Mouse (Mus musculus) heart, postnatal 10 days (tissue): ENCODE measurements around the gene Slc28a3. TPM values are rescaled to one million over a fixed set of nuclear protein-coding genes. Genes with fewer than 3 reads are reported as not detected.

Source experiments
- DNase-seq, 2 experiments: peaks; one replicate each; pipeline ENCODE4 v3.0.0; 2021
- intact Hi-C: fragments of 180-260 bp; cut with DNase I; formaldehyde crosslinking; loops from one replicate; pipeline ENCODE4 v1.15.1; 2025
- total RNA-seq, 2 experiments: library from RNA; stranded (reverse); gene quantifications; 2 replicates each; pipeline ENCODE4 v1.2.3; 2021

Gene Slc28a3
- total RNA-seq, 2 experiments from 2014 or later = not detected

DNA sequence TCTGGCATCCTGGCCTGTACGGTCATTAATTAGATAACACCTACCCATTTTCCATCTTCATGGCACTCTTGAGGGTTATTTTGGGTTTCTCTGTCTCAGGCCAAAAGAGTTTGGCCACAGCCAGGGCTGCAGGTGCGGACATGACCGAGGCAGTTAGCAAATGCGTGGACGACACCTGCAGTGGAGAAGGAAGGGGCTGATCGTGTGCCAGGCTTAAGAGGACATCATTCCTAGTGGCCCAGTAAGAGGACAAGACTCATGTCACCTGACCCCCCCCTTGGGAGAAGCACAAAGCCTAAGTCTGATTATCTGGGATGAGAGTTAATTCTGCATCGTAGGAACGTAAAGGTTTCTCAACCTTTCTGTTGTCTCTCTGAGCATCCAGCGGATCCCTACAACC lies 44.5 kb downstream of the Slc28a3 start:
- intact Hi-C loops = no loop called here
- no peak for DNase-seq

DNA sequence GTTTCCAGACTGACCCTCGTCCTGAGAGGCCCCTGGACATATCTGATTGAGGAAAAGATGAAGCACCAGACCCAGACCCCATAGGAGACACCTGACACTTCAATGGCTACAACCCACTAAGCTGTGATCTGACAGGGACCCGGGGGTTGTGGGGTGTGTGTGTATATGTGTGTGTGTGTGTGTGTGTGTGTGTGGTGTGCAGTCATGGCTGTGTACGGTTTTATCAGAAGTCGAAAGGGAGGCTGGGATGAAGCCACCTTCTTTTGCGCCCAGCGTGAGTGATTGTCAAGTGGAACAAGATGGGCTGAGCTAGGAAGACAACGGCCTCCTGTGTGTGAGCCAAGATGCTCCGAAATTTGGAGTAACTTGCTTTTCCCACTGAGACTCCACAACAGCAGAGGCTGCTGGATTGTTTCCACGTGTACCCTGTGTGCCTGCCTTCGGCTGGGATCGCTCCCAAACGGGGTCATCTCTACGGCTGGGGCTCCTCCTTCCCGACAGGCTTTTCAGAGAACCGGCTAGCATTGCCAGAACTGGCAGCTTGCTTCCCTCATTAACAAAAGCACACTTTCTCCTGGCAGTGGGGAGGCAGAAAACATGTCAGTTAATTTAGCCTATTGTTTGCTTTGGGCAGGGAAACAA lies 50.1 kb downstream of the Slc28a3 start:
- DNase-seq = peak in 1 of 2 experiments; percentile 10
- intact Hi-C loops = no loop called here

DNA sequence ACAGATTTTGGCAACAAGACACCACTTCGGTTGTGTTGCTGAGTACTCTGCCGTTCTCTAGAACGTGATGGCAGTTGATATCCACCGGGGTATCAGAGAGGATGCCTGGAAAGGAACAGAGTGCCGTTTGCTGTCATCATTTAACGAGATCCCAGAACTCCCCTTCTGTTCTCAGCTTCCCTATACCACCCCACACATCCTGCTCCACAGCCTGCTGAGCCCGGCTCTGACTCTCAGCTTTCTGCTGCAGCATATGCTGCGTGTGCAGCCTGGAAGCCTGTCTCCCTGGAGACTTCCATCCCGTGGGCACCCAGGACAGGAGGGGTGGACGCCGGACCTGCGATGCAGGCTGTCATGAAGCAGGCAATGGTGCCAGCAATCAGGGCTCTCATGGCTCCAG lies 52.5 kb downstream of the Slc28a3 start:
- DNase-seq = no peak
- intact Hi-C loops = no loop called here

DNA sequence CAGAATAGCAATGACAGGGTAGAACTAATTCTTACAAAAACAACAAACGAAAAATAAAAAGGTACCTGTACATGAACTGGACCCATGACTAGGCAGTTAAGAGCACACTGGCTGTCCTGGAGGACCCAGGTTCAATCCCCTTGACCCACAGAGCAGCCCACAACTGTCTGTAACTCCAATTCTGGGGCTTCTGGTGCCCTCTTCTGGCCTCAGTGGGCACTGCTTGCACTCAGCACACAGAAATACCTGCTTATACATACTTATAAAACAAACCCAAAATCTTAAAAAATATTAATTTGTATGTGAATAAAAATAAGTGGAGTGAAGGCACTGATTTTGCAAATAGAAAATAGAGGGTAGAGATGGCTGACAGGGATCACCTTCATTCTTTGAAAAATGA lies 54.7 kb downstream of the Slc28a3 start:
- intact Hi-C loops = no loop called here
- DNase-seq = peak in 1 of 2 experiments; percentile 6

DNA sequence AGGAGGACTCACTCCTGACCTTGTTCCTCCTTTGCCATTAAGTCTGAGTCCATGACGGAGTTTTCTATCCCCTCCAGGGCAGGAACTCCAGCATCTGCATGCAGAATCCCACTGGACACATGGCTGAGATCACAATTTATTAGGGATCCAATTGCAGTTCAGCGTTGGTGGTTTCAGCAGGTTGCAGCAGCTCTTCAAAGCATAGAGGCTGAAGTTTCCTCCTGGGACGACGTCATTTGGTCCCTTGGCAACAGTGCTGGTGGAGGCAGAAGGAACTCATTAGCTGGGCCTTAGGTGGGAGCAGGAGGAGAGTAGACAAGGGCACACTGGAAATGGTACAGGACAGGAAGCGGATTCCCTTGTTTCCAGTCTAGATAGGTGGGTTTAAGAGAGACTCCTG lies 55.1 kb downstream of the Slc28a3 start:
- intact Hi-C loops = no loop called here
- DNase-seq = no peak

DNA sequence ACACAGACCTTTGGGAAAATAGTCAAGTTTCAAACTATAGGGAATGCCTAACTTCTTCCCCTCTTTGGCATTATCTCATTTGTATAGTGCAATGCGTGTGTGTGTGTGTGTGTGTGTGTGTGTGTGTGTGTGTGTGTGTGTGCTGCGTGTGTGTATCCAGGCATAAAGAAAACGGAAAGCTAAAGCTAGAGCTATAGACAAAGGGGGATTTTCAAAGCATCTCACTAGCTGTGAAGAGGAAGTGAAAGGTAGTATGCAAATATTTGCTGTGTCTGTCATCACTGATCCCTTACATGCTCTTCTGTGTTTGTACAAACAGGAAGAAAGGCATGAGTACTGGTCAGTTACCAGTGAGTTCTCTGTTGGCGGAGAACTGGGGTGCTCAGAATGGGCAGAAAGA lies 58.8 kb downstream of the Slc28a3 start:
- intact Hi-C loops = no loop called here
- no peak for DNase-seq

DNA sequence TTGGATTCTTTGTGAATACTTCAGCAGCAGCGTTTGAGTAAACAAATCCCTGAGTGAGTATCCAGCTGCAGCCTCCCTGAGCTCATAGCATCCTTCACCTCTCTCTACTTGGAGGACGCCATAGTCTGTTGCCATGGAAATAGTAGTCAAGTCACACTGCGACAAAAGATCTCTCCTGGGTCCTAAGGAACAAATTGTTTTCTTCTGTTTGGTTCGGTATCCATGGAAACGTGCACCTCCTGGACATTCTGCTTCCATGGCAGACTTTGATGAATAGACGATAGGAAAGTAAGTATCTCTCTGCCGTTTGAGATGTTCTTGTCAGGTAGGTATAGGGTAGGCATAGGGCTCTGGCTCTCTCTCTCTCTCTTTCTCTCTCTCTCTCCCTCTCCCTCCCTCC lies 63.1 kb downstream of the Slc28a3 start:
- DNase-seq = no peak
- intact Hi-C loops = no loop called here

DNA sequence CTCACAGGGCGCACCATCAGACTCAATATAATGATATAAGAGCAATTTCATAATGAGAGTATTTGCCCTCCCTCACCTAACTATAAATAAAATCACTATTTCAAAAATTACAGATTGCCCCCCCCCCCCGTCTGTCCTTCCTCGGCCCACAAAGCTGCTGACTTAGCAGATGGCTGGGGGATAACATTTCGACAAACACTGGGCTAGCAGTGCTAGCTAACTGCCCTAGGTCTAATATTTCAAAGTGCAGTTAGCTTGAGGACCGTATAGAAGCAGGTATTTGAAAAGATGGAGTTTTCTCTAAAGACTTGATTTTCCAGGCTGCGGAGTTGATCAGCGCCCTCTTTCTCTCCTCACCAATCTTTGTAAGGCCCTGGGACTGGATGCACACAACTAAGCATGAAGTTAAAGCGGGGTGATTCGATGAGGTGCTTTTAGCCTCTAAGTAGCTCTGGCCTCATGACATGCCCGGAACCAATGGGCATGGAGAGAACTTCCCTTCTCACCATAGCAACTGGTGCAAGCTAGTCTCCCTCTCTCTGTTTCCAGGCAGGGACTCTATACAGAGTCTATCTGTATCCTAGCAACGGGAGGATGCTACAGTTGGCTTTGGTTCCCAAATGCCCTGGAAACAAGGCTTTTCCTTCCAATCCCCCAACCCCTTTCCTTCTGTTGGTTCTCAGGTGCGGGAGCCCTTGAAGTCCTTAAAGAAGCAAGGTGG lies 66.8 kb downstream of the Slc28a3 start:
- no peak for DNase-seq
- intact Hi-C loops = loop anchor here (1.0 to 5.0 kb wide), 4 partner anchors 142 to 387 kb away; partner anchors contain the start of genes 2210016F16Rik, Hnrnpk, Idnk and Rmi1

DNA sequence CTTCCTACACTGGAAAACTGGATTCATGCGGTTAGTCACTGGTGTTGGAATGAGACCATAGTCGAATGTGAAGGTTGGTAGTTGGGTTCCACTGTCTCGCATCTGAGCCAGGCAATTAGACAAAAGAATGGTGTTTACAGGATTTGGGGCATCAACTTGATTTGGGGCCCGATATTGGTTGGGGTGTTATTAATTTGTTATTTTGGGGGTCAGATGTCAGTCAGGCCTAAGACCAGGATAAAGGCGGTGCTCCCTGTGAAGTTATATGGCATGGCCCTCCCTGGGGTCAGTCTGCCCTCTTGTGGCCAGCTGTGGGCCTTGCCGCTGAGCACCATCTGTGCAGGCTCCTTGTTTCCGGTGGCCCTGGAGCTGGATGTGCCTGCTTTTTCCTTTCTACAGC lies 67.6 kb downstream of the Slc28a3 start:
- intact Hi-C loops = loop anchor here (1.0 to 5.0 kb wide), 4 partner anchors 141 to 386 kb away; partner anchors contain the start of genes 2210016F16Rik, Hnrnpk, Idnk and Rmi1
- peak; percentile 83 to 90 for DNase-seq

DNA sequence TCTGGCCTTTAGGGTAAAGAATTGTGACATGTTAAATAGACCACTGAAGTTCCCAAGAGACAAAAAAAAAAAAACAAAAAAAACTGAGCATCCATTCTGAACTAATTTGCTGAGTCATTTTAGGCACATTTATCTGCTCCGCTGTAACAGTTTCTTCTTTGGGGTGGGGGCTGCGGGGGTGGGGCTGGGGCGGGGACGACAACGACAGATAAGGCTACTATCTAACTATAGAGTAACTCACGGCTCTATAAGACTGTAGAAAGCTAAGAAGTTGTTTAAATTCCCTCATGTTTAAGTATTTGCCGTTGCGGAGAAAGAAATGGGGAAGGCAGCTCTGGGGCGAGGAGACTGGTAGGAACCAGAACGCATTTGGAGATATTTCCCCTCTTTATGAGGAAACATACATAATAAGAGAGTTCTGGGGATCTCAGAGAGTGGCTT lies 68.1 kb downstream of the Slc28a3 start:
- DNase-seq = no peak
- intact Hi-C loops = loop anchor here (1.0 to 5.0 kb wide), 4 partner anchors 140 to 385 kb away; partner anchors contain the start of genes 2210016F16Rik, Hnrnpk, Idnk and Rmi1

DNA sequence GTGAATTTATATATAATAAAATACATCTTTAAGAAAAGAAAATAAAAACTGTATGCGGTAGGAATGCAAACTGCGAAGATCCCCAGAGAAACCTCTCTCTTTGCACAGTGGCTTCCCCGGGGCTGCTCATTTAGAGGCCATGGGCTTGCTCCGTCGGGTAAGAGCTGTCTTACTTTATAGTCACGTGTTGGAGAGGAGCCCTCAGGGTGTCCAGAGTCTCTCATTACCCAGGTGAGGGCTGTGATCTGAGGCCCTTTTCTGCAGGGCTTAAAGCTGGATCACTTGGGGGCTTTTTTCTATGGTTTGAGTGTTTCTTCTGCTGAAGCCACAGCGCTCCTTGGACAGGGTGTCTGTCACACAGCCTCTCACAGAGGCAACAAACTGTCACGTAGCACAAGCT lies 68.5 kb downstream of the Slc28a3 start:
- intact Hi-C loops = loop anchor here (5.0 kb wide), 3 partner anchors 140 to 385 kb away; partner anchors contain the start of genes 2210016F16Rik, Hnrnpk, Idnk and Rmi1
- DNase-seq = no peak

DNA sequence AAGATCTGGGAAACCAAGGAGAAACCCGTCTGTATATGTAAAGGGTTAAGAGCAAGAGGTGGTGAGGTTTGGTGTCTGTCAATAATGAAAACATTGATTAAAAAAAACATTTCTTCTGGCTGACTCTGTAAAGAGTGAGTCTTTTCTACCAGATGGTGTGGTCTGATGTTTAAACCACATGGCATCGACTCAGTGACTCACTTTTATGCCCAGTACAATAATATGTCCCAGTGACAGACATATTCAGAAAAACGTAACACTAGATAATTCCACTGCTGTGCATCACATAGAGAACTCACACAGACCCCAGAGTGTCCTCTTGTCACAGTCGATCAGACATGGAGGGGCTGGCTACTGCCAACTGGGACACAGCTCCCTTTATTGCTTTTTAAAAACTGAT lies 69.1 kb downstream of the Slc28a3 start:
- intact Hi-C loops = loop anchor here (5.0 kb wide), 3 partner anchors 139 to 384 kb away; partner anchors contain the start of genes 2210016F16Rik, Hnrnpk, Idnk and Rmi1
- DNase-seq = no peak

DNA sequence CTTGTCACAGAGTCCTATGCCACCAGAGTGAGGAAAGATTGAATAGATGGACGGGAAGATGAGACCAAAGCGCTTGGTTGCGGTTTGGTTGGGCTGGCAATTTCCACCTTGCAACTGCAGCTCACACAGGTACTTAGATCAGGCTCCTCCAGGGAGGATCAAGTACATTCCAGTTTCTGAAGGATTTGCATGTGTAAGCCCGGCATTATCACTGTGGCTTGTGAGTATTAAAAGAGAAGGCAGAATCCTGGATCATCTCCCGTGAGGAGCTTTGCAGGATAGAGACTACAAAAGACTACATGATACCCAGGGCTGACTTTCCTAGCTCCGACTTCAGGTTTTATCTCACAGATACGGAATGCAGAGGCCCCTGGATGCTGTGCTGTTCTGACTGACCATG lies 71.7 kb downstream of the Slc28a3 start:
- intact Hi-C loops = no loop called here
- no peak for DNase-seq

DNA sequence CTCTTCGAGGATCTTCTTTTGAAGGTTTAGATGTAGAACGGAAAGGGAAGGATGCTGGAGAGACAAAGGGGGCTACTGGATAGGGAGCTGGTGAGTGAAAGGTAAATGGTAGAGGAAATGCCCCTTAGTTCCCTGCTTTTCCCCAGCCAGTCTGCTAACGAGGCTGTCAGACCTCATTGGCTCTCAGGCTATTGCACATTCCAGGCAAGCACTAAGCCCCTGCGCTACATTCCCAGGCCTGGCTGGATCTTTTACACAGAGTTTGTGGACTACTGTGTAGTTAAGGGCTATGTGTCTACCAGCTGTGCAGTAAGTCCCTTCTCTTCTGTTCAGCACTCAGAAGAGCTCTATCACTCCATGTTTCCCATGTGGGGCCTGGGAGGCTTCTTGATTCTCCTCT lies 72.3 kb downstream of the Slc28a3 start:
- no peak for DNase-seq
- intact Hi-C loops = no loop called here

DNA sequence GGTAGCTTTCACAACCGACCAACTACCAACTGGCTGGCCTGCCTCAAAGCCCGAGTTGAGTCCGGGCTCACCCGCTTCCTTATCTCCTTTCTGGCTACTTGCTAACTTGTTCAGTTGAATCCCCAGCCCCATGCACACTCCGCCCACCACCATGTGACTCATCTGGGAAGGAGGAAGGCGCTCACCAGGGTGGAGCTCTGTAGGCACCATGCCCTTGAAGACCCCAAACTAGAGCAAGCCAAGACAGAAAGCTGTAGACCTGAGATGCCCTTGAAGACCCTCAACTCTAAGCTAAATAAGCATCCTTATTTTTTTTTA lies 72.8 kb downstream of the Slc28a3 start:
- intact Hi-C loops = no loop called here
- DNase-seq = no peak

DNA sequence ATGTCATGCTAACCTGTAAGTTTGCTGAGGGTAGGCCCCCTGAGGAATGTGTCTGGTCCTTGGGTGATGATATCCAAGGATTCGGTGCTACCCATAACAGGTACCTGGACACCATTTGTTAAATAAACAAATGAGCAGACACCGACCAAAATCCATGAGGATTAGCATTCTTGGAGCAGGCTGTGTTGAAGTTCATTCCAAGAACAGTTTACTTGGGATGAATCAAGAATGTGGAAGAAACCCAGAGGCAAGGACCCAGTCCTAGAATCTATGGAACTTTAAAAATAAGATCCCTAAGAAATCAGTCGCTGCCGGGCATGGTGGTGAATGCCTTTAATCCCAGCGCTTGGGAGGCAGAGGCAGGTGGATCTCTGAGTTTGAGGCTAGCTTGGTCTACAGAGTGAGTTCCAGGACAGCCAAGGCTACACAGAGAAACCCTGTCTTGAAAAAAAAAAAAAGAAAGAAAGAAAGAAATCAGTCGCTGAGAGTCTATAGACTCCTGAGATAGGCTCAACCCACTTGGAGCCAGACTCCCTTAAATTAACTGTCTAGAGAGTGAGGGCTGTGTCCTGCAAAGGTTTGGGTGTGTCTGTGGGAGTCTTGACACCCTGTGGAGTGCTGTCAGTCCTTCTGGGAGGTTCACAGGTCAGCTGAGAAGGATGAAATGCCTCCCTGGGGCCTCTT lies 73.3 kb downstream of the Slc28a3 start:
- intact Hi-C loops = no loop called here
- no peak for DNase-seq

DNA sequence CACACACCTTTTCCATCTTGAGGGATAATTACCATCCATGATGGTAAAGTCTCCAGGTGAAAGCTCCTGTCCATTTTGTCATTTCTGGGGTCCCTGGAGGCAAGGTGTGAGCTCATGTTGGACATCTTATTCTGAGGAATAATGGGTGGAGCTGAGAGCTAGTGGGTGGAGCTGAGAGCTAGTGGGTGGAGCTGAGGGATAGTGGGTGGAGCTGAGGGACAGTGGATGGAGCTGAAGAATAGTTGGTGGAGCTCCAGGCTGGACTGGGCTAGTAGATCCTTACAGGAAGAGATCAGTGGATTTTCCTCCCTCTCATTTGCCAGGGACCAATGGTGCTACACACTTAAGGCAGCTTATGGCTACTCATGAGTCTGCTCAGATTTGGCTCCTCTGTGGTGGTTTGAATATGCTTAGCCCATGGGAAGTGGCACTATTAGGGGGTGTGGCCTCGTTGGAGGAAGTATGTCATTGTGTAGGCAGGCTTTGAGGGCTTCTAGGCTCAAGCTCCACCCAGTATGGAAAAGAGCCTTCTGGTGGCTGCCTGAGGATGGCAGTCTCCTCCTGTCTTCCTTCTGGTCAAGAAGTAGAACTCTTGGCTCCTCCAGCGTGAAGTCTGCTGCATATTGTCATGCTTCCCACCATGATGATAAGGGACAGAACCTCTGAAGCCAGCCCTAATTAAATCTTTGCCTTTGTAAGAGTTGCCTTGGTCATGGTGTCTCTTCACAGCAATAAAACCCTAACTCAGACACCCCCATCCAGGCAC lies 74.0 kb downstream of the Slc28a3 start:
- DNase-seq = no peak
- intact Hi-C loops = no loop called here

DNA sequence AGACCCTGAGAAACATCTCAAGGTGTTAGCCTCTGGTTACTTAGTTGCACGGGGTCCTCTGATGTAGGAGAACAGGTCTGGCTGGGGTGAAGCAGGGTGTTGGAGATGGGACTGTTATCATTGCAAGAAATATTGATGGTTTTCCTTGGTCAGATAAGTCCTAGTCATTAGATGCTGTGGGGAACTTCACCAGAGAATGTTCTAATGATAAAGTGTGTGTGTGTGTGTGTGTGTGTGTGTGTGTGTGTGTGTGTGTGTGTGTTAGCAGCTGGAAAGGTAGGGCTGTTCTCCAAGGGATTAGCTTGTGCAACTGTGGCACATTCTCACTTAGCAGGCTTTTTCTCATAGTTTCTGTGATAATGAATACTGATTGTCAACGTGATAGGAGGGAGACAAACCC lies 75.4 kb downstream of the Slc28a3 start:
- DNase-seq = no peak
- intact Hi-C loops = no loop called here

DNA sequence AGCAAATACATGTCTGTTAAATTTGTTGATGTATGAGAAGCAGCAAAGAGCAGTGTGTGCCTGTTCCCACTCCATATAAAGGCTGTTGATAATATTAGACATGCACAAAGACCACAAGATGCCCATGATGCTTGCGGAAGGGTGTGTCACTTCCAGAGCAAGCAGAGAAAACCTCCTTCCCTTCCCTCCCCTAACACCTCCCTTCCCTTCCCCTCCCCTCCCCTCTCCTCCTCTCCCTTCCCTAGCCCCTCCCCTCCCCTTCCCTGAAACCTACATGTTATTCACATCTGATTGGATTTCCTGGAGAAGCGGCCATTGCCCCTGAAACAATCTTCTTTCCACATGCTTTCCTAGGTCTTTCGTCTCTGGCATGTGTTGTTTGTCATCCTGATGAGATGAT lies 75.8 kb downstream of the Slc28a3 start:
- intact Hi-C loops = no loop called here

DNA sequence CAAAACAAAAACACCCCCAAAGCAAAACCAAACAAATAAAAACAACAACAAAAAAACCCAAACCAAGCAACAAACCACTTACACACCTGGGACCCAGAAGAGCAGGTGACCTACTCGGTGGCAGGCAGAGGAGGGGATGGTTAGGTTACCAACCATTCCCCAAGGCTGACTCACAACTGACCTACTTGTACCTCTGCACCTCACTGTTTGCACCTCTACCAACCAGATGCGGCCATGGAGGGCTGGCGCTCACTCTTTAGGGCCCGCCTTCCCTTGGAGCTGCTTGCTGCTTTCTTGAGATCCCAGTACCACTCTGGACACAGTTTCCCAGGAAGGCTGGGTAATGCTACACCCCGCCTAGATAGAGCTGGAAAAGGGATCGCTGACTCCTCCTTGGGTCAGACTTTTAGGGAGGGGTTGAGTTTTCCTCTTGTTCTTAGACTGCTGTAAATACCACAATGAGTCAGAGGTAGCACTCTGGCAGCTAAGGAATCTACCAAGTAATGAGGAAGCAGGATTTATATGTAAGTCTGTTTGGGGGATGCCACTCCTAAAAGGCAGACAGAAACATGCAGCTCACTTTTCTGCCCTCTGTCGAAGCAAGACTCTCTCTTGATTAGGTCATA lies 76.3 kb downstream of the Slc28a3 start:
- DNase-seq = no peak
- intact Hi-C loops = no loop called here

More for the DNA sequence above, 75.8 kb downstream of the Slc28a3 start:
- no peak for DNase-seq
